Mouse (Mus musculus): ENCODE data around the gene Oas1f.
"Not testable (repeated sequence)": the region's sequence is repeated elsewhere in the genome, so short reads cannot be mapped to it uniquely, and the experiment has no call there.

Oas1f gene

GRCm38 (mm10) chr5:120847067-120847466 is at the start of gene Oas1f:
Oas1f (plus strand) TSS chr5:120847367.
- no peak for DNase-seq (ENCODE audit: low spot score)

- not testable (repeated sequence) for DNase-seq (ENCODE audit: low spot score)
These were observed 49.0 kb upstream of the Oas1f start for GRCm38 (mm10) chr5:120798147-120798546.

GRCm38 (mm10) chr5:120798943-120799342 is 48.2 kb upstream of the Oas1f start:
- not testable (repeated sequence) for DNase-seq (ENCODE audit: low spot score)

DNA sequence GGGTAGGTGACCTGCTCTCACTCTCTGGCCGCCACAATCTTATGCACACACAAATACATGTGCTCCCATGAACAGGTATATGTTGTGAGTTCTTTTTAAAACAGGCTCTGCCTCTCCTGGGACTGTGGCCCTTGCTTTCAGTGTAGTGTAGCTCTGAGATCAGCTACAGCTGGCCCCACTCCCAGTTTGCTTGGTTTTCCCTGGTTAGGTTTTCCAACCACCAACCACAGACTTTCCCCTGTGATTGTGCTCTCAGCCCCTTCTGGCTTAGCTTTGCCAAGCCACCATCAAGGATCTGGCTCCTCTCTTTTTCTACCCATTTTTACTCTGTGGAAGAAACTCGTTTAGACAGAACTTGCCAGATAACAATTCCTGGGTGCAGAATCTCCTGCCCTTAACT is 43.6 kb upstream of the Oas1f start:
- DNase-seq (ENCODE audit: low spot score) = no peak

DNA sequence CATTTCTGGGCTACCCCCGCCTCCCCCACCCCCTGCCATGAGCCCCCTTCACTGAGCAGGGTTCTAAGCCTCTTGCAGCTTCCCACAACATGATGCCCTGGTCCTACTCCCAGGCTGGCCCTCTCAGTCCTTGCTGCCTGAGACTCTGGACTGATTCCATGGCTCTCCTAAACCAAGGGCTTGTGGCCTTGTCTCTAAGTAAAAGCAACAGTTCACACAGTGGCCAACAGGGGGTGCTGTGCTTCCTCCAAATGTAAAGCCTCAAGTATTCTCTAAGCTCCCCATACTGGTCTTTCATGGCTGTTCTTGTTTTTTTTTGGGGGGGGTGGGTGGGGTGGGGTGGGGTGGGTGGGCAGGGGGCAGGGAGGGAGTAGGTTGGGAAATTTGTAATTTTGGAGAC is 40.7 kb upstream of the Oas1f start:
- DNase-seq (ENCODE audit: low spot score) = peak; percentile 82

DNA sequence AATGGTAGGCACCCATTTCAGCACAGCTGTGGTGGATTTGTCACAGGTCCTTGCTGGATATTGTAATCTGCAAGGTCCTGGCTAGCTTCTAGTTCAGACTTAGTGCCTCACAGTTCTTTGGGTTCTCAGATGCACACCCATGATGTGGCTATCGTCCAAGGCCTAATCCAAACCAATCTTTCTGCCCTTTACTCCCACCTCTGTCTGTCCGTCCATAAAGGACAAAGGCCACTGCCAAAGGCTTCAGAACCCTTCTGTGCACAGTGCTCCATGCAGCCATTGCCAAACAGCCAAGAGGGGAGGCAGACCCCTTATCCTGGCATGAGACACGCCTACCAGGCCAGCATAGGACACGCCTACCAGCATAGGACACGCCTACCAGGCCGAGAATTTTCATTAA is 38.0 kb upstream of the Oas1f start:
- no peak for DNase-seq (ENCODE audit: low spot score)

DNA sequence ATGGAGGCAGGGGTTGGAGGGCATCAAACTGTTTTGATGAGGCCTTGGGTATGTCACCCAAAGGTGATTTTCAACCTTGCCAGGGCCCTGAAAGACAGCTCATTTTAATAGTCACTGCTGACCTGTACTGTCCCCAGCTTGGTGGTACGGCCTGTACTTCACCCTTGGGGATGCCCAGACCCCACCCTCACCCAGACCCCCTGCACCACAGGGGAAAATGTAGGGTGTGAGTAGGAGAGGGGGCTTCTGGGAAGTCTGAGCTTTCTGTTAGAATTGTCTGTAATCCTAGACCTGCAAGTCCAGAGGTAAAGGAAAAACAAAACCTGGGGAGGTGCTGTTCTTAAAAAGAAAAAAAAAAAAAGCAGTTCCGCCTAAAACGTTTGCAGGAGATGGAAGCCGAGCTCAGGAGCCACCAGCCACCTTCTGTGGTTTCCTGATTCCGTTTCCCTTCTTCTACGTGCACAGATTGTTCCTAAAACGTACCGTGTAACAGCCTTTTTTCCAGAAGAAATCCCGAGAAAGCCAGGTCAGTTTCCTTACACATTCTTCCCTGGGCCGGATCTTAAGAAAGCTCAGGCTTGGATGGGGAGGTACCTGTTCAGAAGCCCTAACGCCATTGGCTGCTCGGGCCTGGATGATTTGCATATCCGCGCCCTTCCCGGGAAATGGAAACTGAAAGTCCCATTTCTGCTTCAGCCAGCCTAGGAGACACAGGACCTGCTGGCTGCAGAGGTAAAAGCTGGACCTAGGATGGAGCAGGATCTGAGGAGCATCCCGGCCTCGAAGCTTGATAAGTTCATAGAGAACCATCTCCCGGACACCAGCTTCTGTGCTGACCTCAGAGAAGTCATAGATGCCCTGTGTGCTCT is 35.0 kb upstream of the Oas1f start, which contains the start of gene Oas1c:
Gene Oas1c (minus strand): TSS at position 564 of the 869 bp plus-strand sequence.
- peak; percentile 92 for DNase-seq (ENCODE audit: low spot score)

DNA sequence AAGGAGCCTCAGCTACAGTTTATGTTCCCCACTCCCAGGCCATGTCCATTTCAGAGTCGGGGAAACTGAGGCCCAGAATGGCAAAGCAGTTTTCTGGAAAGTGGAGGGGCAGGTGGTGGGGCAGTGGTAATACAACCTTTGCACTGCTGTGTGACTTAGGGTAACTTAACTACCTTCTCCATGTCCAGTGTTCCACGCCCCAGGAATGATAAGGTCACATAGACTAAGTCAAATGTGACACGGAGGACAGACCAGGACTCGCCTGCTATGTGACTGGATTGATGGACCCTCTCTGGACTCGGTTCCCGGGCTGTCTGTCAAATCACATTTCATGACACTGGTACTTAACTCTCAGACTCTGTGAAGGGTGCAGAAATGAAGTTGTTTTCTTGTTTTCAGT is 34.1 kb upstream of the Oas1f start:
- no peak for DNase-seq (ENCODE audit: low spot score)

GRCm38 (mm10) chr5:120815949-120816348 is 31.2 kb upstream of the Oas1f start:
- peak; percentile 44 for DNase-seq (ENCODE audit: low spot score)

DNA sequence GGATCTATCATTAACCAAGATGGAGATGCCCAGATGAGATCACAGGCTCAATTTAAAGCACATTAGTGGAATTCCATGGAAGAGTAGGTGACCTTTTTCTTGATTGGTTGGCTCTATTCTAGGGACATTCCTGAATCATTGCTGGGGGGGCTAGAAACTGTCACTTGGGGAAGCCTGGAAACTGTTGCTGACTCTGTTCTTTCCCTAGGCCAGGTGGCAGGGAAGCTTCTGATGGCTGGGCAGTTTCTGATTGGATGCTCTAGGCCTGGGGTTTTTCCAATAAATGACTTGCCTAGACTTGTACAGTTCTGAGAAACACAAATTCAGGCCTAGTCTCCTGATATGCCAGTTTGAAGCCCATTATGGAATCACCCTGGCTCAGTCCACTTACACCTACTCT is 28.2 kb upstream of the Oas1f start:
- no peak for DNase-seq (ENCODE audit: low spot score)

DNA sequence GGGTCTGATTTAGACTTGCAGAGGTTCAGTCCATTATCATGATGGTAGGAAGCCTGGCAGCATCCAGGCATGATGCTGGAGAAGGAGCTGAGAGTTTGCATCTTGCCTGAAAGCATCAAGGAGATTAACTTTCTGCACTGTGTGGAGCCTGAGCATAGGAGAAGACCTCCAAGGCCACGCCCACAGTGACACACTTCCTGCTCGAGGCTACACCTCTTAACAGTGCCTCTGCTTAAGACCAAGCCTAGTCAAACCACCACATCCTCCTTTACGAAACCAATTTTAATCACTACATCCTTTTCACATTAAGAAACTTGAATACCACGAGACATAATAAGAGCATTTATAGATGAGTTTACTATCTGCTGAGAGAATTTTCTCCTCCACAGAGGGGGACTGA is 16.1 kb upstream of the Oas1f start:
- no peak for DNase-seq (ENCODE audit: low spot score)

DNA sequence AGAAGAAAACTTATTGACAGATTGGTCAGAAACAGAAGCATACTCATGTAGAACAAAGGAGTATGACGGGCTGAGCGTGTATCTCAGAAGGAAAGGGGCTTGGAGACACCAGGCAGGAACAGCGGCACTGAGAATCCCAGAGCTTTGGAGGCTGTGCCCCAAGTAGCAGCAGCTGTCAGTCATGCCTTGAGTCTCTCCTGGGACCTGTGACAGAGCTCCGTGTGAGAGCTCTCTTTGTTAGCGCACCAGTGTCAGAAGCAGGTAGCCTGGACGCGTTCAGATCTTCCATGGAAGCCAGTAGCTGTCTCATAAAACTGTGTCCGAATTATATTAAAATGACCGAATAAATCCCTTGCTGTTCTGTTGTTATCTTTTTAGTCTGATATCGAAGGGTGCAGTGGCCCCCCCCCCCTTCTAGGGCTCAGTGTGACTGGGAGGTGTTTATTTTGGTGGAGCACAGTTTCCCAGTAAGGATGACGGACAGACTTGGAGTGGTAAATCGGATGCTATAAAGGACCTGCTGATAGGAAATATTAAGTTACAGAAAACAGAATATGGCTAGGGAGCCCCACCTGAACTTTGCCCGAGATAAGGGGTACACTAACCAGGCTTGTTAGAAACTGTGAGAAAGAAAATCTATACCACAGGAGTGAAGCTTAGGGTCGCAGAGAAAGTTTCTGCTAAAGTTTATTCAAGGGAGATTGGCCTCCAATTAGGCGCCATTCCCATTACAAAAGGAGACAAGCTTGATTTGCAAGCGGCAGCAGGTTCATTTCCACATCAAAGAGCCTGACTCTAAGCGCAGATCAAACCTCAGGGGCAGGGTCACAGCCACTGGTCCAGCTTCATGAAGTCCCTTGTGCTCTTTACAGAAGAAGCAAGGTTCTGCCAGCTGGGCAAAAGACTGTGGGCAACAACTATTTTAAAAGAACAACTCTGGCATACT is 13.6 kb upstream of the Oas1f start:
- peak; percentile 37 for DNase-seq (ENCODE audit: low spot score)

- peak; percentile 72 for DNase-seq (ENCODE audit: low spot score)
These were observed 10.2 kb upstream of the Oas1f start for GRCm38 (mm10) chr5:120836731-120837585.

DNA sequence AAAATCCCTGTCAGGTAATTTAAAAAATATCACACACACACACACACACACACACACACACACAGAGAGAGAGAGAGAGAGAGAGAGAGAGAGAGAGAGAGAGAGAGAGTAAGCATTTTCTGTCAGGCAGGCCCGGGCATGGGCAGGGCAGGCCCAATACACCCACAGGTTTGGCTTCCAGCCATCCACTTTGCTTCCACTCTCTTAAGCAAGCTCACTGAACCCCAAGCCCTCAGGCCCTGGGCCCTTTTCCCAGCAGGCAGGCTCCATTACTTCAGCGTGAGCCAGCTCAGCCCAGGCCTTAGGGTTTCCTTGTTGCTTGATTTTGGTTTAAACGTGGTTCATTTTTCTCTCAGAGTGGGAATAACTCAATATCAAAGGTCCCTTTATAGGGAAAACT is 2.5 kb upstream of the Oas1f start:
- no peak for DNase-seq (ENCODE audit: low spot score)

DNA sequence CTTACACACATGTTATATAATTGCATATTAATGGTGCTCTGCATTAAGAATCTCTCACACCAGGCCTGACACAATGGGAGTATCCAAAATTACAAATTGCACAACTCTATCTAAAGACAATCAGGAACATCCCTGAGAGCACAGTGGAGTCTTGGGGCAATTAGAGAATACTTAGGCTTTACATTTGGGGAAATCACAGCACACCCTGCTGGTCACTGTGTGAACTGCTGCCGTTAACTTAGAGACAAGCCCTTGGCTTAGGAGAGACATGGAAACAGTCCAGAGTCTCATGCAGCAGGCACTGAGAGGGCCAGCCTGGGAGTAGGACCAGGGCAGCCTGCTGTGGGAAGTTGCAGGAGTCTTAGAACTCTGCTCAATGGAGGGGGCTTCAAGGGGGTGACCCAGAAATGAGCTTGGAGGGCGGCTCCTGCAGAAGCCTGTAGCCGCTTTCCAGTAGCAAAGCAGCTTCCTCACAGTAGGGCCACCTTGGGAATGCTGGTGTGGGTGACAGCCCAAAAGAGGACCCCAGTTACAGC is 2.5 kb downstream of the Oas1f start:
- peak; percentile 64 for DNase-seq (ENCODE audit: low spot score)

GRCm38 (mm10) chr5:120859241-120859640 is 12.1 kb downstream of the Oas1f start:
- DNase-seq (ENCODE audit: low spot score) = no peak

DNA sequence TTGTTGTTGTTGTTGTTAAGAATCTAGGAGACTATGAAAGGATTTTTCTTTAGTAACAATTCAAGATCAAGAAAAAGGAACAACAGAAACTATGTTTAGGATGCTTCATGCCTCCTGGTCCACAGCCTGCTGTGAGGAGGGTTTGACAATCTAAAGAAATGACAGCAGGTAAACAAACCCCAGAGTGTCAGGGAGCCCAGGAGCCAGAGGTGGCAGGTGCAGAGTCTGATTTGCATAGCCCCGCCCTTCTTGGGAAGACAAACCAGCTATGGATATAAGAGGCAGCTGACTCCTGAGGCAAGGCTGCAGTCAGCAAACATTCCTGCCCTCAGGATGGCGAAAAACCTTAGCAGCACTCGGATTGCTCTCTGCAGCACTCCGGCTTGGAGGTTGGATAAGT is 14.0 kb downstream of the Oas1f start, which contains the start of gene Oas1h:
Gene Oas1h (plus strand): TSS at position 301 of the 400 bp plus-strand sequence.
- DNase-seq (ENCODE audit: low spot score) = no peak

- DNase-seq (ENCODE audit: low spot score) = peak; percentile 55
These were observed 18.2 kb downstream of the Oas1f start for GRCm38 (mm10) chr5:120865336-120865860.

GRCm38 (mm10) chr5:120869436-120870015 is 22.4 kb downstream of the Oas1f start:
- DNase-seq (ENCODE audit: low spot score) = no peak

DNA sequence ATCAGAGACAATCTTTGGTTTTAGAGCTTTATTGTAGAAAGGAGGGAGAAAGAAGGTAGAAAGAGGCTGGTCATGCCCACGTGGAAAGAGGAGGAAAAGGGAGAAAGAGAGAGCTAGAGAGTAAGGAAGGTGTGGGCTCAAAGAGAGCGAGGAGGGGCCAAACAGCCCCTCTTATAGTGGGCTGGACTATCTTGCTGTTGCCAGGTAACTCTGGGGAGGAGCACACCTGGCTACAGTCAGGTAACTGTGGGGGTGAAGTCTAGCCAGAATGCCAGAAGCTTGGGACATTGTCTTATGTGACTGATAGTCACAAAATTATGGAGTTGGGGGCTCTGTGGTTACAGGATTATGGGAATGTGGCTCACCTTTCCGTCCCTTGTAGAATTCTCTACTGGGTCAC is 22.9 kb downstream of the Oas1f start:
- DNase-seq (ENCODE audit: low spot score) = no peak

DNA sequence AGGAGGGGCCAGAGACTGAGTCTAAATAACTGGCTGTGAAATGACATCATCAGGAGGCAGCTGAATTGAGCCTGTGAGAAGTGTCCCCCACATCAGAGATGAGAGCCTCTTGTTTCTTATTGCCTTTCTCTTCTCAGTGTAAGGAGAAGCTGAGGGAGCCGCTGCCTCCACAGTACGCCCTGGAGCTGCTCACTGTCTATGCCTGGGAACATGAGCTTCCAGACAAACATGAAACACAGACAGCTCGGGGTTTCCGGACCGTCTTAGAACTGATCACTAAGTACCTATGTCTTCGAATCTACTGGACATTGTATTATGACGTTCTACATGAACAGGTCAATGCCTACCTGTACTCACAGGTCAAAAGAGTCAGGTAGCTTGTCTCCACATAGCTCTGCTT is 23.6 kb downstream of the Oas1f start:
- no peak for DNase-seq (ENCODE audit: low spot score)

Measured in embryo, embryonic 10.5 days (tissue).